17 mouse cellular contexts compared by ENCODE assay signal in genomic region chr4:109234185-109234584, GRCm38 (mm10). TPM values are rescaled to one million over a fixed set of nuclear protein-coding genes. Genes with fewer than 3 reads are reported as not detected.
"Had no signal": no experiment of that assay in that cellular context is flagged by ENCODE, and none has a peak within 500 bp of the region (broad histone marks: within the 10 kb centered on the region; RNA-seq: fewer than 3 reads in every experiment).

Gene Calr4, plus strand, starts transcription at chr4:109234485.

- H3K27me3 ChIP-seq: limb, embryonic 12.5 days; liver, embryonic 13.5 days; lung, embryonic 15.5 days; midbrain, embryonic 12.5 days; neural tube, embryonic 12.5 days had no signal

- H3K9me3 ChIP-seq: limb, embryonic 12.5 days; liver, embryonic 13.5 days; lung, embryonic 15.5 days; midbrain, embryonic 12.5 days; neural tube, embryonic 12.5 days had no signal

- H3K4me1 ChIP-seq: liver, embryonic 13.5 days had no signal

- H3K4me3 ChIP-seq: limb, embryonic 12.5 days; liver, embryonic 13.5 days; lung, embryonic 15.5 days; midbrain, embryonic 12.5 days; myocyte; neural tube, embryonic 12.5 days had no signal

- H3K27ac ChIP-seq: kidney, postnatal 0 days; limb, embryonic 12.5 days; liver, embryonic 13.5 days; lung, embryonic 15.5 days; midbrain, embryonic 12.5 days; neural tube, embryonic 12.5 days had no signal

- H3K9ac ChIP-seq: limb, embryonic 12.5 days; liver, embryonic 13.5 days; liver, postnatal 0 days; lung, embryonic 15.5 days; midbrain, embryonic 12.5 days; neural tube, embryonic 12.5 days had no signal

- ATAC-seq: liver, postnatal 0 days had no signal

- H3K4me2 ChIP-seq: limb, embryonic 12.5 days; liver, embryonic 13.5 days; lung, embryonic 15.5 days; midbrain, embryonic 12.5 days; neural tube, embryonic 12.5 days had no signal

- H3K36me3 ChIP-seq: limb, embryonic 12.5 days; liver, embryonic 13.5 days; lung, embryonic 15.5 days; midbrain, embryonic 12.5 days; neural tube, embryonic 12.5 days had no signal

- DNase-seq: kidney, adult 11 months; kidney, adult 9 months; kidney, postnatal 4 days; liver; liver, embryonic 13.5 days; liver, postnatal 0 days; right cerebral cortex, adult 18-20 months; right cerebral cortex, postnatal 25 days; thymus, adult 18-20 months; thymus, postnatal 25 days had no signal

RNA-seq across cellular contexts. Expression of gene Calr4, which starts in this region (rescaled TPM):
- polyA plus RNA-seq: limb, embryonic 12.5 days; liver, embryonic 13.5 days; liver, postnatal 0 days; lung, embryonic 15.5 days; small intestine, adult 2 months had no signal
